8 mouse cellular contexts compared by ENCODE assay signal in genomic region chr8:117198141-117198935, GRCm38 (mm10). TPM values are rescaled to one million over a fixed set of nuclear protein-coding genes. Genes with fewer than 3 reads are reported as not detected.
DNase-seq lines count a peak whose midpoint lies in the region; ATAC-seq lines count a peak whose summit lies in the region.

No protein-coding gene starts in this region.

- peak; percentile 71 for ATAC-seq in liver, embryonic 16.5 days (ENCODE audit: low read depth)
- ATAC-seq in neural tube, embryonic 11.5 days (ENCODE audit: insufficient read depth, low FRiP score, low TSS enrichment): no peak

- peak overlapping the region; percentile 96 for H3K27ac ChIP-seq in liver, embryonic 16.5 days (ENCODE audit: low read length)
- no peak overlapping the region for H3K27ac ChIP-seq in neural tube, embryonic 11.5 days (ENCODE audit: low read depth, low read length)

- no peaks in the 10 kb centered on the region for H3K27me3 ChIP-seq in liver, embryonic 16.5 days (ENCODE audit: control insufficient read depth, insufficient read depth, low read depth, low read length)
- no peaks in the 10 kb centered on the region for H3K27me3 ChIP-seq in neural tube, embryonic 11.5 days (ENCODE audit: control insufficient read depth, insufficient read depth, low read length)

- peak overlapping the region; percentile 36 for H3K4me3 ChIP-seq in liver, embryonic 16.5 days (ENCODE audit: low read depth, low read length)
- no peak overlapping the region for H3K4me3 ChIP-seq in neural tube, embryonic 11.5 days (ENCODE audit: low read depth, low read length)

- intact Hi-C loops in heart, postnatal 14 days (cut with DNase I): loop anchor here (2.0 to 10.0 kb wide), 3 partner anchors 91 to 376 kb away; no protein-coding TSS in a partner anchor

- peak overlapping the region; percentile 60 for H3K4me2 ChIP-seq in liver, embryonic 16.5 days (ENCODE audit: low read depth, low read length)
- 0 out of 2 replicates have a peak overlapping the region, but pooled peaks have one; percentile 9 for H3K4me2 ChIP-seq in neural tube, embryonic 11.5 days (ENCODE audit: low read depth)

- WGBS in liver, embryonic 16.5 days (ENCODE audit: insufficient replicate concordance): 16% methylated on average over 20 of the region's 20 CpGs
- WGBS in neural tube, embryonic 11.5 days: 60% methylated on average over 20 of the region's 20 CpGs

- H3K36me3 ChIP-seq in liver, embryonic 16.5 days (ENCODE audit: control insufficient read depth, insufficient read depth): no peaks in the 10 kb centered on the region; the same call in 1 of the 2 replicates
- peaks cover 3% of the 10 kb centered on the region; the same call in 1 of the 2 replicates for H3K36me3 ChIP-seq in neural tube, embryonic 11.5 days (ENCODE audit: control insufficient read depth, insufficient read depth, low read length)

- H3K9ac ChIP-seq in liver, embryonic 16.5 days (ENCODE audit: low read depth, low read length): peak overlapping the region; percentile 59
- peak overlapping the region; percentile 22; the same call in 1 of the 2 replicates for H3K9ac ChIP-seq in neural tube, embryonic 11.5 days (ENCODE audit: low read length)

- peak; percentile 87 for DNase-seq in CD4-positive, CD25-positive, alpha-beta regulatory T cell, adult 2 months (ENCODE audit: low read depth, low spot score)
- DNase-seq in adrenal gland, adult 8-10 months: peak; percentile 42
- DNase-seq in fibroblast of lung, adult 2 months (ENCODE audit: low read depth): peak; percentile 76
- DNase-seq in heart, postnatal 14 days: peak; percentile 61 to 79
- DNase-seq in kidney, postnatal 4 days: peak; percentile 59 to 69
- peak; percentile 32 for DNase-seq in neural tube, embryonic 11.5 days (ENCODE audit: low spot score)
- peak; percentile 73 for DNase-seq in telencephalon, adult 2 months (ENCODE audit: low read depth, low spot score)

- no peaks in the 10 kb centered on the region for H3K9me3 ChIP-seq in liver, embryonic 16.5 days (replicated peaks; ENCODE audit: control insufficient read depth, low read length)
- no peaks in the 10 kb centered on the region for H3K9me3 ChIP-seq in neural tube, embryonic 11.5 days (ENCODE audit: control insufficient read depth, low read length)

- peaks cover 63% of the 10 kb centered on the region for H3K4me1 ChIP-seq in liver, embryonic 16.5 days (ENCODE audit: control insufficient read depth, low read depth, low read length)
- H3K4me1 ChIP-seq in neural tube, embryonic 11.5 days (ENCODE audit: control insufficient read depth, insufficient read depth, low read length): no peaks in the 10 kb centered on the region

RNA-seq across cellular contexts. Expression of gene Gan, which starts 40.4 kb away (rescaled TPM):
- 10 to 100 TPM; 12.2 to 17.4 (median 13.8) TPM for total RNA-seq in adrenal gland, adult 8-10 months (2022)
- total RNA-seq in heart, postnatal 14 days (2021): 1 to 10 TPM; 6.0 to 6.3 TPM
- polyA plus RNA-seq in liver, embryonic 16.5 days (2015; fragmentation: Nextera tagmentation; extraction: Ambion mirVana): 0.58 and 0.63 TPM in 2 replicates
- 2.3 and 2.6 TPM in 2 replicates for polyA plus RNA-seq in neural tube, embryonic 11.5 days (2014; fragmentation: Nextera tagmentation; extraction: Ambion mirVana)

RNA-seq across cellular contexts. Expression of gene Cmip, which starts 58.5 kb away (rescaled TPM):
- total RNA-seq in adrenal gland, adult 8-10 months (2022): 100 to 1,000 TPM; 134 to 141 (median 137) TPM
- 10 to 100 TPM; 29.5 to 30.9 TPM for total RNA-seq in heart, postnatal 14 days (2021)
- 8.4 and 9.1 TPM in 2 replicates for polyA plus RNA-seq in liver, embryonic 16.5 days (2015; fragmentation: Nextera tagmentation; extraction: Ambion mirVana)
- polyA plus RNA-seq in neural tube, embryonic 11.5 days (2014; fragmentation: Nextera tagmentation; extraction: Ambion mirVana): 52.2 and 56.7 TPM in 2 replicates

Comparison
In these comparisons a context has a peak if more than half of its experiments do, and no peak if none do; other contexts are left out.
1. DNase-seq: peak in every context shown above with its lines; median percentile 87 in CD4-positive, CD25-positive, alpha-beta regulatory T cell, adult 2 months; 76 in fibroblast of lung, adult 2 months; 73 in telencephalon, adult 2 months; 70 in heart, postnatal 14 days; 64 in kidney, postnatal 4 days; 42 in adrenal gland, adult 8-10 months; 32 in neural tube, embryonic 11.5 days.
2. RNA of gene Cmip, which starts 58.5 kb away (total RNA-seq): 134 to 141 TPM in adrenal gland, adult 8-10 months; 29.5 to 30.9 TPM in heart, postnatal 14 days; every median in the first group is over 4 times any median in the second.